In genomic region chr5:134419700-134420099, GRCm38 (mm10) we compare ENCODE assay signal across 31 mouse cellular contexts. TPM values are rescaled to one million over a fixed set of nuclear protein-coding genes. Genes with fewer than 3 reads are reported as not detected.
A peak's percentile ranks its signal among the peaks of the same experiment; 100 is the strongest.
DNase-seq lines count a peak whose midpoint lies in the region; ATAC-seq and TF ChIP-seq lines count a peak whose summit lies in the region.
"Had no signal": no experiment of that assay in that cellular context is flagged by ENCODE, and none has a peak within 500 bp of the region (broad histone marks: within the 10 kb centered on the region; RNA-seq: fewer than 3 reads in every experiment).

No protein-coding gene starts in this region.

- H3K27me3 ChIP-seq in E14TG2a.4 (ENCODE audit: insufficient read depth, low read length): no peaks in the 10 kb centered on the region
- no peaks in the 10 kb centered on the region for H3K27me3 ChIP-seq in embryonic facial prominence, embryonic 14.5 days (replicated peaks; ENCODE audit: control insufficient read depth, insufficient read depth, low read length)
- no peaks in the 10 kb centered on the region for H3K27me3 ChIP-seq in intestine, postnatal 0 days (replicated peaks; ENCODE audit: control insufficient read depth, insufficient read depth, low read length)
- H3K27me3 ChIP-seq: forebrain, embryonic 13.5 days; heart, embryonic 12.5 days; hindbrain, embryonic 15.5 days; limb, embryonic 12.5 days; liver, embryonic 12.5 days; midbrain, embryonic 13.5 days; Patski had no signal

- no peak for ATAC-seq in embryonic facial prominence, embryonic 14.5 days (ENCODE audit: low read depth)
- no peak for ATAC-seq in intestine, postnatal 0 days
- ATAC-seq: CD4-positive, CD25-positive, alpha-beta regulatory T cell, adult 4 months; forebrain, embryonic 13.5 days; inflammation-experienced regulatory T-cells, adult 6 months; liver, embryonic 12.5 days; liver, postnatal 0 days; lung, postnatal 0 days; midbrain, embryonic 13.5 days; Patski had no signal

- WGBS in embryonic facial prominence, embryonic 14.5 days: 87% methylated on average over 5 of the region's 5 CpGs
- WGBS in intestine, postnatal 0 days: 56% methylated on average over 5 of the region's 5 CpGs

- peaks cover 88% of the 10 kb centered on the region for H3K4me1 ChIP-seq in E14TG2a.4 (replicated peaks; ENCODE audit: low read depth, low read length)
- peaks cover 8% of the 10 kb centered on the region for H3K4me1 ChIP-seq in embryonic facial prominence, embryonic 14.5 days (ENCODE audit: control insufficient read depth, insufficient read depth, low read length)
- no peaks in the 10 kb centered on the region; the same call in 1 of the 2 replicates for H3K4me1 ChIP-seq in intestine, postnatal 0 days (replicated peaks; ENCODE audit: control insufficient read depth, insufficient read depth, low read length)
- H3K4me1 ChIP-seq: forebrain, embryonic 13.5 days had no signal

- peaks cover 8% of the 10 kb centered on the region for H3K9me3 ChIP-seq in E14TG2a.4 (ENCODE audit: low read length)
- no peaks in the 10 kb centered on the region for H3K9me3 ChIP-seq in embryonic facial prominence, embryonic 14.5 days (ENCODE audit: control insufficient read depth, low read length)
- H3K9me3 ChIP-seq in intestine, postnatal 0 days (ENCODE audit: control insufficient read depth): no peaks in the 10 kb centered on the region
- H3K9me3 ChIP-seq: forebrain, embryonic 13.5 days; heart, embryonic 12.5 days; hindbrain, embryonic 15.5 days; midbrain, embryonic 13.5 days had no signal

- peak overlapping the region; percentile 45 for H3K4me3 ChIP-seq in E14TG2a.4 (replicated peaks; ENCODE audit: low read length)
- H3K4me3 ChIP-seq in embryonic facial prominence, embryonic 14.5 days (ENCODE audit: low read depth, low read length): no peak overlapping the region
- H3K4me3 ChIP-seq in intestine, postnatal 0 days (ENCODE audit: low read depth, low read length): no peak overlapping the region
- H3K4me3 ChIP-seq: forebrain, embryonic 13.5 days; heart, embryonic 12.5 days; hindbrain, embryonic 15.5 days; limb, embryonic 12.5 days; liver, embryonic 12.5 days; megakaryocyte, embryonic 14.5 days; midbrain, embryonic 13.5 days had no signal

- peaks cover 44% of the 10 kb centered on the region for H3K36me3 ChIP-seq in E14TG2a.4 (ENCODE audit: insufficient read depth, low read length)
- H3K36me3 ChIP-seq in embryonic facial prominence, embryonic 14.5 days (ENCODE audit: control insufficient read depth, insufficient read depth, low read length): peaks cover 52% of the 10 kb centered on the region
- peaks cover 26% of the 10 kb centered on the region for H3K36me3 ChIP-seq in intestine, postnatal 0 days (ENCODE audit: control insufficient read depth, insufficient read depth)

- H3K9ac ChIP-seq in embryonic facial prominence, embryonic 14.5 days (ENCODE audit: low read depth, low read length): no peak overlapping the region
- H3K9ac ChIP-seq in intestine, postnatal 0 days (ENCODE audit: low read depth, low read length): no peak overlapping the region
- H3K9ac ChIP-seq: forebrain, embryonic 13.5 days; heart, embryonic 12.5 days; hindbrain, embryonic 15.5 days; limb, embryonic 12.5 days; liver, embryonic 12.5 days; liver, postnatal 0 days; midbrain, embryonic 13.5 days had no signal

- H3K27ac ChIP-seq in embryonic facial prominence, embryonic 14.5 days (replicated peaks; ENCODE audit: low read depth, low read length): 0 out of 2 replicates have a peak overlapping the region, but pooled peaks have one; percentile 25
- peak overlapping the region; percentile 98 for H3K27ac ChIP-seq in intestine, postnatal 0 days (ENCODE audit: low read depth, low read length)
- H3K27ac ChIP-seq: forebrain, embryonic 13.5 days; hindbrain, embryonic 15.5 days; limb, embryonic 12.5 days; liver, embryonic 12.5 days; midbrain, embryonic 13.5 days had no signal

- peak; percentile 66 for DNase-seq in ES-CJ7 (ENCODE audit: low read depth, low spot score)
- DNase-seq in embryonic facial prominence, embryonic 14.5 days (ENCODE audit: low spot score): no peak
- DNase-seq in left cerebral cortex, adult 9 months (ENCODE audit: low spot score in 2 of 2): no peak
- no peak for DNase-seq in left cerebral cortex, adult 8-10 months (ENCODE audit: low spot score in 2 of 2)
- DNase-seq in adrenal gland, postnatal 25 days: no peak
- no peak for DNase-seq in c-Kit-positive CD71-positive TER-119-positive erythroid progenitor cells, embryonic 14.5 days (ENCODE audit: low spot score)
- DNase-seq: cerebellum, adult 11-12 months; cerebellum, adult 9-11 months; embryo, embryonic 11 days; gastrocnemius, postnatal 14 days; heart, adult 18-20 months; heart, postnatal 4 days; kidney, adult 9 months; kidney, postnatal 10 days; layer of hippocampus, postnatal 36 days; liver, postnatal 0 days; lung, postnatal 4 days; thymus, postnatal 4 days had no signal

- no peak overlapping the region for H3K4me2 ChIP-seq in embryonic facial prominence, embryonic 14.5 days (ENCODE audit: low read depth, low read length)
- no peak overlapping the region for H3K4me2 ChIP-seq in intestine, postnatal 0 days (replicated peaks; ENCODE audit: low read depth)
- H3K4me2 ChIP-seq: forebrain, embryonic 13.5 days; heart, embryonic 12.5 days; hindbrain, embryonic 15.5 days; limb, embryonic 12.5 days; liver, embryonic 12.5 days; midbrain, embryonic 13.5 days had no signal

- no peak for TF ChIP-seq CTCF in E14TG2a.4 (conservative IDR thresholded peaks at IDR 0.05; ENCODE audit: low read length)
- no peak for TF ChIP-seq CTCF in intestine, postnatal 0 days (IDR thresholded peaks at IDR 0.05; ENCODE audit: low read depth)

RNA-seq across cellular contexts. Expression of gene Gtf2ird1, which starts 36.8 kb away (rescaled TPM):
- 80.3 and 91.2 TPM in 2 replicates for polyA plus RNA-seq in embryonic facial prominence, embryonic 14.5 days (2014; fragmentation: Nextera tagmentation; extraction: Ambion mirVana)
- polyA plus RNA-seq in intestine, postnatal 0 days (2015; fragmentation: Nextera tagmentation; extraction: Ambion mirVana): 42.8 and 46.8 TPM in 2 replicates
- 10 to 100 TPM; 48.9 to 66.4 (median 52.1) TPM for total RNA-seq in left cerebral cortex, adult 8-10 months (2022)
- 52.0 and 80.0 TPM in 2 replicates for total RNA-seq in adrenal gland, postnatal 25 days (2021)
